Mouse (Mus musculus) heart, embryonic 16.5 days (tissue): ENCODE results near the gene Renbp. TPM values are rescaled to one million over a fixed set of nuclear protein-coding genes. Genes with fewer than 3 reads are reported as not detected.
A peak's percentile ranks its signal among the peaks of the same experiment; 100 is the strongest.

Source experiments
- ATAC-seq: fragments of 200-750 bp; cut with Nextera tagmentation; replicated peaks from 2 replicates; pipeline ENCODE4 v1.8.0; 2017; ENCODE audit warnings: moderate number of reproducible peaks; ENCODE audit not compliant: insufficient read depth, low FRiP score; ENCODE audit errors: extremely low read depth
- H3K27ac ChIP-seq: fragments of 300-500 bp; sonication (generic); 2 replicates; pipeline ENCODE4 v1.5.1; 2014; ENCODE audit warnings: mild to moderate bottlenecking, low read length, control low read depth, moderate library complexity
- H3K27me3 ChIP-seq: fragments of 300-500 bp; sonication (generic); 2 replicates; pipeline ENCODE4 v1.6.1; 2014; ENCODE audit warnings: low read length, mixed read lengths; ENCODE audit not compliant: control insufficient read depth, insufficient read depth
- H3K36me3 ChIP-seq: fragments of 300-500 bp; sonication (generic); 2 replicates; pipeline ENCODE4 v1.6.1; 2014; ENCODE audit not compliant: control insufficient read depth, insufficient read depth
- H3K4me1 ChIP-seq: fragments of 300-500 bp; sonication (generic); 2 replicates; pipeline ENCODE4 v1.6.1; 2014; ENCODE audit warnings: low read length, mixed read lengths; ENCODE audit not compliant: control insufficient read depth, insufficient read depth
- H3K4me2 ChIP-seq: fragments of 300-500 bp; sonication (generic); 2 replicates; pipeline ENCODE4 v1.6.1; 2014; ENCODE audit warnings: low read depth, mild to moderate bottlenecking, control low read depth, low read length
- H3K4me3 ChIP-seq: fragments of 300-500 bp; sonication (generic); 2 replicates; pipeline ENCODE4 v1.5.1; 2014; ENCODE audit warnings: mild to moderate bottlenecking, control low read depth, low read length
- H3K9ac ChIP-seq: fragments of 300-500 bp; sonication (generic); 2 replicates; pipeline ENCODE4 v1.6.1; 2014; ENCODE audit warnings: low read length, control low read depth
- H3K9me3 ChIP-seq: fragments of 300-500 bp; sonication (generic); replicated peaks from 2 replicates; pipeline ENCODE4 v1.6.1; 2016; ENCODE audit warnings: low read length; ENCODE audit not compliant: control insufficient read depth
- WGBS: fragments of 180-500 bp; shearing (Covaris S2); extraction: QIAGEN DNeasy Blood & Tissue Kit; methylation state at CpG from one replicate; pipeline ENCODE4 v1.1.7; 2014; 5-methylcytosine and 5-hydroxymethylcytosine counted together
- polyA plus RNA-seq: library from polyadenylated mRNA; unstranded; fragments of >200 nt; fragmentation: Nextera tagmentation; extraction: Ambion mirVana; gene quantifications from 2 replicates; pipeline ENCODE4 v1.2.1, GENCODE M21; 2015

Renbp gene
- polyA plus RNA-seq, 1 experiment from 2014 or later = 61.1 TPM

DNA sequence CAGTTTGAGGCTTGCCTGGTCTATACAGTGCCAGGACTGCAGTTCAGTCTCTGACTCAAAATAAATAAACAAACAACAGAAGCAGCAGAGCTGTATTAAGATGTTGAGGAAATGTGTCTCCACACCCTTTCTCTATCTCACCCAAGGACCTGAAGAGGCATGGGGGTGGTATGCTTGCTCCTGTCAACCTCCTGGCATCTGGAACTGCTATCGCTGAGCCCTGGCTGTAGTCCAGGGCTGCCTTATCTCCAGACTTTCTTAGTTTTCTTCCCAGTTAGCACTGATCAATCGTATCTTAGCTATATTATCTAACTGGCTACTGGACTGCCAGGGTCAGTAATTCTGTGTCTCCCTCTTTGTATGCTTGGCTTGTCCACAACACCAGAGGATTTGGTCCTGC is 11.2 kb upstream of the Renbp start:
- H3K27ac ChIP-seq = no peak overlapping the region
- H3K9ac ChIP-seq = no peak overlapping the region

DNA sequence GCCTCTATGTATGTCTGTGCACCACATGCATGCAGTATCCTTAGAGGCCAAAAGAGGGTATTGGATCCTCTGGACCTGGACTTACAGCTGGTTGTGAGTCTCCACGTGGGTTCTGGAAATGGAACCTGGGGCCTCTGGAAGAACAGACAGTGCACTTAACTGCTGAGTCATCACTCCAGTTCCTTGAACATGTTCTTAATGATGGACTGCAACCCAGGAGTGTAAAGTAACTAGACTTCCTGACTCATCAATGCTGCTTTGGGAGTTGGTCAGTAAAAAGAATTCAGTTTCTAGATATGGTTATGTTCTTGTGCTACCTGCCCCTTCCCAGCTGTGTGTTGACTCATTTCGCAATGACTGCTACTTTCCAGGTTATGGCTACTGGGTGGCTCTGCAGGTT is 1.2 kb upstream of the Renbp start:
- Histone ChIP-seq H3K4me1 (no peaks in the 10 kb centered on the region), H3K9me3 (no peaks in the 10 kb centered on the region), H3K4me3 (no peak overlapping the region), H3K27me3 (no peaks in the 10 kb centered on the region), H3K27ac (no peak overlapping the region), H3K4me2 (no peak overlapping the region), H3K36me3 (no peaks in the 10 kb centered on the region), H3K9ac (no peak overlapping the region)
- no peak for ATAC-seq
- 76% methylated on average over 2 of the region's 2 CpGs for WGBS

More for the DNA sequence above, 11.2 kb upstream of the Renbp start:
- Histone ChIP-seq H3K4me1 (peaks cover 5% of the 10 kb centered on the region; the same call in 1 of the 2 replicates), H3K9me3 (no peaks in the 10 kb centered on the region), H3K4me3 (no peak overlapping the region), H3K4me2 (no peak overlapping the region), H3K36me3 (peaks cover 30% of the 10 kb centered on the region), H3K27me3 (no peaks in the 10 kb centered on the region)
- WGBS = 35% methylated on average over 2 of the region's 2 CpGs
- no peak for ATAC-seq

DNA sequence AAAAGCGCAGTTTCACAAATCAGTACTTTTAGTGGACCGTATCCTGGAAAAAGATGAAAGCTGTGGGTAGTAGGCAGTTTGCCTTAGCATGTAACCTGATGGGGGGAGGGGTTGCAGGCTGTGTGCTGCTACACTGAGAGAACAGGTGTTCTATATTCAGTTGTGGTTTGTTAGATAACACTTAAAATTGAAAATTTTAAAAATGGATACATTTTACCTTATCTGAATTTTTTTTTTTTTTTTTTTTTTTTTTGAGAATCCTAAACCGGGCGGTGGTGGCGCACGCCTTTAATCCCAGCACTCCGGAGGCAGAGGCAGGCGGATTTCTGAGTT is 8.1 kb downstream of the Renbp start:
- H3K4me1 ChIP-seq = peaks cover 3% of the 10 kb centered on the region; the same call in 1 of the 2 replicates
- WGBS = 75% methylated on average over 8 of the region's 8 CpGs
- 0 out of 2 replicates have a peak, but pooled peaks cover 2% of the 10 kb centered on the region for H3K36me3 ChIP-seq
- peak overlapping the region; percentile 67 for H3K4me3 ChIP-seq
- peak overlapping the region; percentile 73 for H3K4me2 ChIP-seq
- no peak for ATAC-seq
- no peak overlapping the region for H3K27ac ChIP-seq
- no peaks in the 10 kb centered on the region for H3K9me3 ChIP-seq
- peak overlapping the region; percentile 71 for H3K9ac ChIP-seq
- H3K27me3 ChIP-seq = no peaks in the 10 kb centered on the region

DNA sequence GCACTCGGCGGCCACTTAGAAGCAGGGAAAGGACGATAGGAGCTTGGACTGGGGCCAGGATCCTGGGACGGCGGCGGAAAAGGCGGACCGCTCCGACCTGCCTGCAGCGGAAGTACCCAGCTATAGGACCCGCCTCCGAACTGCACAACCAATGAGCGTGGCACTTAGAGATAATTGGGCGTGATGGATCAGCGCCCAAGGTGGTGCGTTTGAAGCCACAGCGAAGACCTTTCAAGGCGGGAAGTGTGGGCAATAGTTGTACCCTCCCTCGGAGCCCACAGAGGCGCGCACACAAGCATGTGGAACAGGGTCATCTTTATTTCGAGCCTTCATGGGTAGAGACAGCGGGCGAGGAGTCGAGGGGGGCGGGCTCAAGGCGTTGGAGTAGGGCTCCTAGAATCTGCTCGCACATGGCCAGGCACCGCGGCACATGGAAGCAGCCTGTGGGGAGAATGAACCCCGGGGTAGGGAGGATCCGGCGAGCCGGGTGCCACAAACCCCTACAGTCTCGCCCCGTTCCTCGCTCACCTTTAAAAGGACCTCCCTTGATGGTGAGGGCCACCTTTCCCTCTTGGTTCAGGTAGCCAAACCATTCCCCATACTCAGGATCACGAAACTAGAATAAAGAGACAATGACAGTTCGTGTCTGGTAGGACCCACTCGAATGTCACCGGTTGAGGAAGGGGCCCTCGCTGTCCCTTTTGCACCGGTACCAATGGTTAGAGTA is 8.7 kb downstream of the Renbp start, which contains the start of the genes Arhgap4 and Naa10:
TSS of gene Arhgap4 (minus strand) at position 48 of the 727 bp plus-strand sequence.
TSS of gene Naa10 (minus strand) at position 122 of the 727 bp plus-strand sequence.
- peak; percentile 96 for ATAC-seq
- peak within 1 kb of the TSS; percentile 86 for H3K27ac ChIP-seq
- 11% methylated on average over 43 of the region's 43 CpGs for WGBS

DNA sequence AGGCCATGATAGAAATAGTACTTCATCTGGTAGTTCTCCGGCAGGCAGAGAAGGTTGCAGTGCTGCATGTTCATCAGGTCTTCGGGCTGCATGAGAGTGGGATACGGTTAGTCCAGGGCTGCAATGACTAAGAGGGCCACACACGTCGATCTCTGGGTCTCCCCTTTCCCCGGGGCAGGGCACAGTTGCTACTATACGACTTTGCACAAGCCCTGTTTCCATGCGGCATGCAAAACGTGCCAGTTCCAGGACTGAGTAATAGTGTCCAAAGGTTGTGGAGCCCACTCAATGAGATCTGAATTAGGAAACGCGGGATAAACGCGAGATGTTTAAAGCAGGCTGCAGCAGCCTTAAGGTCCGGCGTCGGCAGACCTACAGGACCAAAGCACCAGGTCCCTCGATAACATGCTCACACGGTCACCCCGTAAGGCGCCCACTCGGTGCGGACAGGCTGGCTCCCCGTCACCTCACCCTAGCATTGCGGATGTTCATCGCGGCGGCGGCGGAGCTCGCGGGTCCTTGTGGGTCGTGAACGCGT is 9.3 kb downstream of the Renbp start:
- Histone ChIP-seq H3K4me3 (peak overlapping the region; percentile 67), H3K9ac (peak overlapping the region; percentile 72), H3K4me2 (peak overlapping the region; percentile 71), H3K27me3 (no peaks in the 10 kb centered on the region), H3K9me3 (no peaks in the 10 kb centered on the region), H3K36me3 (0 out of 2 replicates have a peak, but pooled peaks cover 2% of the 10 kb centered on the region), H3K4me1 (peaks cover 3% of the 10 kb centered on the region; the same call in 1 of the 2 replicates), H3K27ac (peak overlapping the region; percentile 86)
- peak; percentile 11; the same call in 1 of the 2 replicates for ATAC-seq
- 12% methylated on average over 34 of the region's 34 CpGs for WGBS

More for the DNA sequence above, 8.7 kb downstream of the Renbp start, which contains the start of the genes Arhgap4 and Naa10:
- Histone ChIP-seq H3K27me3 (no peaks in the 10 kb centered on the region), H3K36me3 (0 out of 2 replicates have a peak, but pooled peaks cover 2% of the 10 kb centered on the region), H3K4me2 (peak within 1 kb of the TSS; percentile 73), H3K9ac (peak within 1 kb of the TSS; percentile 72), H3K4me1 (peaks cover 3% of the 10 kb centered on the region; the same call in 1 of the 2 replicates), H3K4me3 (peak within 1 kb of the TSS; percentile 67), H3K9me3 (no peaks in the 10 kb centered on the region)

DNA sequence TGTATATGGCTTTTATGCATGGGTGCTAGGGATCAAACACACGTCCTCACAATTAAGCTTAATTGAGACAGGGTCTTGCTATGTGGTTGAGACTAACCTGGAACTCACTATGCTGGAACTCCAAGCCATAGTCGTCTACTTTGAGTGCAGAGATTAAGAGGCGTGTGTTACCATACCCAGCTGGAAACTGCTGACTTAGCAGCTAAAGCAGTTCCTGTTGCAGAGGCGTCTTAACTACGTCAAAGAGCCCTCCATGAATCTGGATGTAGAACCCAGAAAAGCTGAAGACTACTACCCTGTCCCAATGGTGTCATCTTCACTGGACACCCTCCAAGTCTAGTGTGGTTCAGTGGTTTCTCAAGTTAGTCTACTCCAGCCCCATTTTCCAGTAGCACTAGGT is 12.0 kb downstream of the Renbp start:
- no peak overlapping the region for H3K4me3 ChIP-seq
- no peaks in the 10 kb centered on the region for H3K9me3 ChIP-seq
- H3K27ac ChIP-seq = no peak overlapping the region
- WGBS = 78% methylated on average over 5 of the region's 5 CpGs
- no peaks in the 10 kb centered on the region for H3K27me3 ChIP-seq
- 0 out of 2 replicates have a peak, but pooled peaks cover 2% of the 10 kb centered on the region for H3K36me3 ChIP-seq
- no peak for ATAC-seq
- no peak overlapping the region for H3K9ac ChIP-seq
- peaks cover 3% of the 10 kb centered on the region; the same call in 1 of the 2 replicates for H3K4me1 ChIP-seq
- no peak overlapping the region for H3K4me2 ChIP-seq

DNA sequence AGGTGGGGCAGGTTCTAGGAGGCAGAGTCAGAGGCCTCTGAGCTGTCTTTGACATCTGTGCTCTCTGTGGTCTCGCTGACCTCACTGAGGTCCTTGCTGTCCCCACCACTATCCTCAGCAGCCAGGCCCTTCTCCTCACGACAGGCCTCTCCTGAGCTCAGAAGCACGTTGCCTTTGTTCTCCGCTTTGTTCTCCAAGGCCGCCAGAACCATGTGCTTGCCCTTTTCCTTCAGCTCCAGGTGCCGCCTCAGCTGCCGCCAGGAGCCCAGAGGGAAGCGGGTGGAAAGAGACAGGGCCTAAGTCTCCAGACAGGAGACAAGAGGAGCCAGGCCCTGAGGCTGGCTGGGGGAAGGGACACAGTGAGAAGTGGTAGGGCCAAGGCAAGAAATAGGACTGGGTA is 13.7 kb downstream of the Renbp start:
- no peaks in the 10 kb centered on the region for H3K9me3 ChIP-seq
- no peak overlapping the region for H3K4me3 ChIP-seq
- WGBS = 86% methylated on average over 8 of the region's 8 CpGs
- no peaks in the 10 kb centered on the region for H3K27me3 ChIP-seq
- 0 out of 2 replicates have a peak, but pooled peaks cover 2% of the 10 kb centered on the region for H3K36me3 ChIP-seq
- no peak overlapping the region for H3K4me2 ChIP-seq
- no peak for ATAC-seq
- peaks cover 3% of the 10 kb centered on the region; the same call in 1 of the 2 replicates for H3K4me1 ChIP-seq
- no peak overlapping the region for H3K9ac ChIP-seq
- H3K27ac ChIP-seq = no peak overlapping the region

DNA sequence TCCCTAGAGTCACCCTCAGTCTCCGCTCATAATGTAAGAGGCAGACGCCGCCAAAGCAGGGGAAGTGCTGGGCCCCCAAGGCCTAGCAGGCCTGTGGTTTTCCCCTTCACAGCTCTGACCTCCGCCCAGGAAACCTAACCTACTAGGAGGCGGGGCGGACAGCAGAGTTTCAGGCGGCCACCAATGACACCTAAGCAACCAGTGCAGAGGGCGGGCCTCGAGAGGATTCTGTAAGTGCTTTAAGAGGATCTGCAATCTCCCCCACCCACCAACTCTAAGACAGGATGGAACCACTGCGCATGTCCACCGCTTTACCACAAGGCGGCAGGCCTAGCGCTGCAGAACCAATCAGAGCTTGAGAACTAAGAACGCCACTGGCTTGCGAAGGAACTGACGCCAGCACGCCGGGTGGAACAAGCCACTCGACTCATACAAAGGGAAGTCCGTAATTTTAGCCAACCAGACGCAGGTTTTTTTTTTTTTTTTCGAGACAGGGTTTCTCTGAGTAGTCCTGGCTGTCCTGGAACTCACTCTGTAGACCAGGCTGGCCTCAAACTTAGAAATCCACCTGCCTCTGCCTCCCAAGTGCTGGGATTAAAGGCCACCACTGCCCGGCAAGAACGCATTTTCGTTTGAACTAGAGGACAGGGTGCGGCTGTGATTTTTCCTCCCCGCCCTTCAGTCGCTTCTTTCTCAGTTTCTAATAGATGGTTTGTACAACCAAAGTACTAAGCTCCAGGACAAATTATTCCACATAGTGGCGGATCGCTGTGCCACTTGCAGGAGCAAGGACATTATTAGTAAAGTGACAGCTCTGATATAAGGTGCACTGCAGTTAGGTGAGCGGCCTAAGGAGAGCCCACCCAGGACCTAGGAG is 15.6 kb downstream of the Renbp start:
- H3K27me3 ChIP-seq = no peaks in the 10 kb centered on the region; the same call in 1 of the 2 replicates
- peak overlapping the region; percentile 54 for H3K4me2 ChIP-seq
- H3K4me3 ChIP-seq = peak overlapping the region; percentile 29
- H3K4me1 ChIP-seq = peaks cover 2% of the 10 kb centered on the region; the same call in 1 of the 2 replicates
- 22% methylated on average over 31 of the region's 31 CpGs for WGBS
- H3K36me3 ChIP-seq = 0 out of 2 replicates have a peak, but pooled peaks cover 2% of the 10 kb centered on the region
- peak overlapping the region; percentile 83 for H3K27ac ChIP-seq
- H3K9me3 ChIP-seq = no peaks in the 10 kb centered on the region
- ATAC-seq = peak; percentile 98
- H3K9ac ChIP-seq = peak overlapping the region; percentile 44
